Mouse (Mus musculus) lung, embryonic 15.5 days (tissue): Measurements from ENCODE around the gene Slfnl1. TPM values are rescaled to one million over a fixed set of nuclear protein-coding genes. Genes with fewer than 3 reads are reported as not detected.

ENCODE experiments used
- polyA plus RNA-seq: library from polyadenylated mRNA; unstranded; fragments of >200 nt; fragmentation: Nextera tagmentation; extraction: Ambion mirVana; gene quantifications from 2 replicates; pipeline ENCODE4 v1.2.1, GENCODE M21; 2015

Slfnl1 gene
- polyA plus RNA-seq, 1 experiment from 2014 or later = not detected

Other genes starting within 250 kb of the Slfnl1 start
- gene Foxo6, start 244.9 kb upstream of the Slfnl1 start, polyA plus RNA-seq = 0.10 and 0.25 TPM in 2 replicates
- 34.8 and 43.2 TPM in 2 replicates for gene Scmh1, start 127.0 kb upstream of the Slfnl1 start, polyA plus RNA-seq
- 85.6 and 87.4 TPM in 2 replicates for gene Ctps, start 38.0 kb downstream of the Slfnl1 start, polyA plus RNA-seq
- not detected in 2 replicates for gene Gm8439, start 56.5 kb downstream of the Slfnl1 start, polyA plus RNA-seq
- gene Cited4, start 134.3 kb downstream of the Slfnl1 start, polyA plus RNA-seq = 2.1 and 2.5 TPM in 2 replicates
- gene Kcnq4, start 216.4 kb downstream of the Slfnl1 start, polyA plus RNA-seq = 4.4 and 4.9 TPM in 2 replicates